Mouse (Mus musculus) bone marrow macrophage, adult 2 months (primary cell): Measurements from ENCODE around the gene C1rl. TPM values are rescaled to one million over a fixed set of nuclear protein-coding genes. Genes with fewer than 3 reads are reported as not detected.
"Not testable (repeated sequence)": the region's sequence is repeated elsewhere in the genome, so short reads cannot be mapped to it uniquely, and the experiment has no call there.

Source experiments
- H3K27ac ChIP-seq: 2 replicates; pipeline ENCODE4 v1.5.1; 2012; ENCODE audit warnings: low read depth, low read length; ENCODE audit not compliant: insufficient read depth
- H3K4me1 ChIP-seq: 2 replicates; pipeline ENCODE4 v1.6.1; 2012; ENCODE audit warnings: low read length; ENCODE audit not compliant: control insufficient read depth, insufficient read depth
- H3K4me3 ChIP-seq: 2 replicates; pipeline ENCODE4 v1.5.1; 2012; ENCODE audit warnings: mild to moderate bottlenecking, low read length, moderate library complexity; ENCODE audit not compliant: insufficient read depth
- CTCF ChIP-seq: IDR thresholded peaks from 2 replicates; pipeline ENCODE4 v1.5.1; 2012; ENCODE audit warnings: low read depth, mild to moderate bottlenecking, low read length, moderate library complexity
- POLR2A ChIP-seq: IDR thresholded peaks from 2 replicates; pipeline ENCODE4 v1.6.1; 2012; ENCODE audit warnings: mild to moderate bottlenecking, low read depth, low read length, borderline replicate concordance
- polyA plus RNA-seq: library from polyadenylated mRNA; stranded (reverse); fragments of >200 nt; gene quantifications from 2 replicates; pipeline ENCODE4 v1.2.4, GENCODE M21; 2012; ENCODE audit not compliant: missing spikeins, insufficient read depth, insufficient read length

The C1rl gene
- polyA plus RNA-seq, 1 experiment, result 0.97 TPM

DNA sequence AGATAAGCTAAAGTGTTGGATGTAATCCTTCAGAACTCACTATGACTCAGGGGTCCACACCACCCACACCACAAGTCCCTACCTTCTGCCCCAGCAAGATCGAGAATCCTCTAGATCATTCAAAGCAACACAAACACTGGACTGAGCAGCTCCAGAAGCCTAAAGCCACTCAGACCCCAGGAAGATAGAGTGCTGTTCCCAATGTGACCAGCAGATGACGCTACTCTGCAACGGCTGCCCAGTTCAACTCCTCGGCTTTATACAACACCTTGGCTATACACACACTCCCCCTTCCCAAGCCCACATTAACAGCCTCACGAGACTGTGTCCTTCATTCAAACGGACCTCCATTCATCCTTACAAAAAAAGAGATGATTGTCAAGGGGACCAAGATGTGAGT, 20.1 kb upstream of the C1rl start:
- peak; percentile 81 for TF ChIP-seq CTCF
- TF ChIP-seq POLR2A, result no peak
- H3K27ac ChIP-seq, result no peak overlapping the region
- peaks cover 8% of the 10 kb centered on the region for H3K4me1 ChIP-seq
- no peak overlapping the region for H3K4me3 ChIP-seq

- peaks cover 19% of the 10 kb centered on the region for H3K4me1 ChIP-seq
- H3K27ac ChIP-seq, result no peak overlapping the region
- TF ChIP-seq POLR2A, result no peak
- no peak for TF ChIP-seq CTCF
- no peak overlapping the region for H3K4me3 ChIP-seq
Measured at GRCm38 (mm10) chr6:124474621-124475020, 18.3 kb upstream of the C1rl start.

- peaks cover 19% of the 10 kb centered on the region for H3K4me1 ChIP-seq
- H3K4me3 ChIP-seq, result not testable (repeated sequence)
Measured at GRCm38 (mm10) chr6:124475335-124476075, 17.4 kb upstream of the C1rl start.

GRCm38 (mm10) chr6:124476216-124476615, 16.7 kb upstream of the C1rl start:
- TF ChIP-seq CTCF (no peak), POLR2A (no peak)
- peaks cover 19% of the 10 kb centered on the region for H3K4me1 ChIP-seq
- H3K4me3 ChIP-seq, result no peak overlapping the region
- H3K27ac ChIP-seq, result no peak overlapping the region

More at GRCm38 (mm10) chr6:124475335-124476075, 17.4 kb upstream of the C1rl start:
- H3K27ac ChIP-seq, result not testable (repeated sequence)

- TF ChIP-seq POLR2A (no peak), CTCF (no peak)
- Histone ChIP-seq H3K4me1 (peaks cover 19% of the 10 kb centered on the region), H3K4me3 (no peak overlapping the region), H3K27ac (no peak overlapping the region)
Measured at GRCm38 (mm10) chr6:124476796-124477195, 16.1 kb upstream of the C1rl start.

GRCm38 (mm10) chr6:124477221-124477655, 15.7 kb upstream of the C1rl start:
- no peak overlapping the region for H3K4me3 ChIP-seq
- peak overlapping the region; percentile 69 for H3K27ac ChIP-seq
- TF ChIP-seq CTCF (no peak), POLR2A (no peak)
- H3K4me1 ChIP-seq, result peaks cover 19% of the 10 kb centered on the region

DNA sequence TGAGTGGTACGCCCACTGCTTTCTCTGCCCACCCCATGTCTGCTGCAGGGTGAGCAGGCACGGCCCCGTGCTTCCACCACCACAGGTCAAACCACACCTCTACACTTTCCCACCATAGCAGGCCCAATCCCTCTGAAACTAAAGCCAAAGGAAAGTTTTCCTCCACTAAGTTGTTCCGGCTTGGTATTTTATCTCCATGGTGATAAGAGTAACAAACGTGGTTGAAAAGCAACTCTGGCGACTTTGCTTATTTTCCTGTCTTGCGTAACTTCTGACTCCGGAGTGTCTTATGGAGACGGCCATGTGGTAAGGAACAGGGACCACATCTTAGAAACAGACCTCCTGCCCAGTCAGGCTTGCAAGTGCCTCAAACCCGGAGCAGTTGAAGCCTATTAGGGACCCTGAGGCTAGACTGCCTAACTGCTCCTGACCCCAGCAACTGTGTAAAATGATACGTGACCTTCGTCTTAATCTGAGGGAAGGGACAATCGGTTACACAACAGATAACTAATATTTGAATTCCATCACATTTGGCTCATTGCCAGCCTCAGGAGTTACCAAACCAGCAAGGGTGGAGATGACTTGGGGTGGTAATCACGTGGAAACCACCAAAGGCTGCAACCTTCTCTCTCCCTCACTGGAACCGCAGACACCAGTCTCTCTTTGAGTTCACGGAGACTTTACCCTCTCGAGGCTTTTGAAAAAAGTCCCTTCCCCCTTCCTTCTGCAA, 14.8 kb upstream of the C1rl start:
- H3K4me1 ChIP-seq, result peaks cover 19% of the 10 kb centered on the region
- TF ChIP-seq CTCF, result no peak
- no peak for TF ChIP-seq POLR2A
- peak overlapping the region; percentile 69 for H3K27ac ChIP-seq
- peak overlapping the region; percentile 12; the same call in 1 of the 2 replicates for H3K4me3 ChIP-seq

- H3K4me1 ChIP-seq, result peaks cover 19% of the 10 kb centered on the region
- H3K4me3 ChIP-seq, result no peak overlapping the region
- H3K27ac ChIP-seq, result no peak overlapping the region
- no peak for TF ChIP-seq POLR2A
- no peak for TF ChIP-seq CTCF
Measured at GRCm38 (mm10) chr6:124478874-124479572, 13.9 kb upstream of the C1rl start.

GRCm38 (mm10) chr6:124479573-124479930, 13.4 kb upstream of the C1rl start:
- Histone ChIP-seq H3K27ac (no peak overlapping the region), H3K4me3 (no peak overlapping the region), H3K4me1 (peaks cover 19% of the 10 kb centered on the region)
- TF ChIP-seq POLR2A (no peak), CTCF (no peak)

DNA sequence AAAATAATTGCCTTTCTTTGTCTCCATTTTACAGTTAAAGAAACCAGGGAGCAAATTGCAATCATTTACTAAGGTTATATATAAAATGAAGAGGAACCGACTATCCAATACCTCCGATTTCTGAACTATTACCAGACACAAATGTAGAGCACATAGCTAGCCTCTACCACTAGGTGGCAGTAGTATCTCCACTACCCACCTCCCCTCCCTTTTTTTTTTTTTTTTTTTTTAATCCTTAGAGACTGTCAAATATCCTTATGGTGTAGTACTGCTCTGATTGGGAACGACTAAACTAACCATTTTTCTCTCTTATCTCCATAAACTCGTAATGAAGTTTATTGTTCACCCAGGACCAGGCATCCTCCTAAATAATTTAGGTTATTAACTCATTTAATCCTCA, 12.6 kb upstream of the C1rl start:
- no peak overlapping the region for H3K27ac ChIP-seq
- H3K4me3 ChIP-seq, result no peak overlapping the region
- no peak for TF ChIP-seq POLR2A
- no peak for TF ChIP-seq CTCF
- H3K4me1 ChIP-seq, result peaks cover 19% of the 10 kb centered on the region
